Mouse (Mus musculus): ENCODE measurements around the gene Cntn3. TPM values are rescaled to one million over a fixed set of nuclear protein-coding genes. Genes with fewer than 3 reads are reported as not detected.

The Cntn3 gene
- total and polyA plus RNA-seq, 3 experiments, result not detected

- dilution Hi-C loops (cut with MboI; ENCODE audit: extremely low pct_ligation_motif_present, extremely low pct_unique_long_range_greater_than_20kb, low sequenced_read_pairs) (no loop called here), in situ Hi-C loops (cut with MboI; ENCODE audit: low pct_ligation_motif_present, low pct_unique_long_range_greater_than_20kb, low sequenced_read_pairs) (no loop called here)
- DNase-seq (ENCODE audit: extremely low read depth), result no peak
- no peak overlapping the region for H3K27ac ChIP-seq (ENCODE audit: insufficient read depth, low read depth)
- no peak overlapping the region for H3K4me2 ChIP-seq (ENCODE audit: insufficient read depth, low read depth, poor library complexity, severe bottlenecking)
- H3K36me3 ChIP-seq (replicated peaks in 1 of 2; ENCODE audit: control insufficient read depth in 1 of 2, insufficient read depth in 1 of 2, low read length in 1 of 2), result no peaks in the 10 kb centered on the region
- no peak for TF ChIP-seq ETS1 (conservative IDR thresholded peaks at IDR 0.05; ENCODE audit: low read depth, low read length)
- no peak for TF ChIP-seq JUND (conservative IDR thresholded peaks at IDR 0.05; ENCODE audit: low read depth, low read length)
- no peak for TF ChIP-seq TBP (conservative IDR thresholded peaks at IDR 0.05; ENCODE audit: low read depth, low read length)
- TF ChIP-seq EP300 (IDR thresholded peaks at IDR 0.05; ENCODE audit: low read length), result no peak
- no peak for TF ChIP-seq MAZ (IDR thresholded peaks at IDR 0.05; ENCODE audit: low read depth, low read length)
- TF ChIP-seq BHLHE40 (IDR thresholded peaks at IDR 0.05; ENCODE audit: low read depth, low read length), result no peak
- TF ChIP-seq IRF4 (IDR thresholded peaks at IDR 0.05; ENCODE audit: low read depth, low read length), result no peak
- no peak for TF ChIP-seq GABPA (IDR thresholded peaks at IDR 0.05; ENCODE audit: insufficient replicate concordance, low read depth, low read length)
- TF ChIP-seq E2F4 (IDR thresholded peaks at IDR 0.05; ENCODE audit: insufficient replicate concordance, low read depth, low read length), result no peak
- TF ChIP-seq MAX (IDR thresholded peaks at IDR 0.05; ENCODE audit: low read length), result no peak
- no peak for TF ChIP-seq RCOR1 (conservative IDR thresholded peaks at IDR 0.05; ENCODE audit: low read depth, low read length)
- TF ChIP-seq JUN (IDR thresholded peaks at IDR 0.05; ENCODE audit: insufficient read depth, low read depth, low read length), result no peak
- TF ChIP-seq TCF12 (IDR thresholded peaks at IDR 0.05; ENCODE audit: low read depth, low read length), result no peak
- H3K9ac ChIP-seq (ENCODE audit: insufficient read depth, low read depth), result no peak overlapping the region
- no peaks in the 10 kb centered on the region for H3K79me2 ChIP-seq (replicated peaks; ENCODE audit: control insufficient read depth, extremely low read depth, insufficient read depth, poor library complexity, severe bottlenecking)
- H3K27me3 ChIP-seq (replicated peaks), result no peaks in the 10 kb centered on the region
- H3K4me3 ChIP-seq (replicated peaks in 1 of 3; ENCODE audit: low read depth in 2 of 3, low read length in 2 of 3, poor library complexity in 1 of 3), result no peak overlapping the region
- H3K4me1 ChIP-seq (ENCODE audit: control insufficient read depth in 1 of 2, insufficient read depth in 2 of 2), result no peaks in the 10 kb centered on the region
- peaks cover 64% of the 10 kb centered on the region for H3K9me3 ChIP-seq (replicated peaks; ENCODE audit: low read length)
These were observed 5.4 kb downstream of the Cntn3 start for GRCm38 (mm10) chr6:102567496-102567895.

GRCm38 (mm10) chr6:102565228-102565627 lies 7.7 kb downstream of the Cntn3 start:
- TF ChIP-seq POLR2A (IDR thresholded peaks at IDR 0.05; ENCODE audit: low read depth, low read length) (no peak), USF2 (conservative IDR thresholded peaks at IDR 0.05; ENCODE audit: low read depth, low read length) (no peak), JUND (conservative IDR thresholded peaks at IDR 0.05; ENCODE audit: low read depth, low read length) (no peak), EP300 (IDR thresholded peaks at IDR 0.05; ENCODE audit: low read length) (no peak), CHD1 (IDR thresholded peaks at IDR 0.05; ENCODE audit: low read depth, low read length) (no peak), MXI1 (IDR thresholded peaks at IDR 0.05; ENCODE audit: low read depth, low read length) (no peak), BHLHE40 (IDR thresholded peaks at IDR 0.05; ENCODE audit: low read depth, low read length) (no peak), TBP (conservative IDR thresholded peaks at IDR 0.05; ENCODE audit: low read depth, low read length) (no peak), MAZ (IDR thresholded peaks at IDR 0.05; ENCODE audit: low read depth, low read length) (no peak), GABPA (IDR thresholded peaks at IDR 0.05; ENCODE audit: insufficient replicate concordance, low read depth, low read length) (no peak), CHD2 (IDR thresholded peaks at IDR 0.05; ENCODE audit: low read length) (no peak)
- Histone ChIP-seq H3K4me3 (replicated peaks in 1 of 3; ENCODE audit: low read depth in 2 of 3, low read length in 2 of 3, poor library complexity in 1 of 3) (no peak overlapping the region), H3K4me1 (ENCODE audit: control insufficient read depth in 1 of 2, insufficient read depth in 2 of 2) (no peaks in the 10 kb centered on the region), H3K9me3 (replicated peaks; ENCODE audit: low read length) (peaks cover 62% of the 10 kb centered on the region), H3K27ac (ENCODE audit: insufficient read depth, low read depth) (no peak overlapping the region), H3K9ac (ENCODE audit: insufficient read depth, low read depth) (no peak overlapping the region), H3K79me2 (replicated peaks; ENCODE audit: control insufficient read depth, extremely low read depth, insufficient read depth, poor library complexity, severe bottlenecking) (no peaks in the 10 kb centered on the region), H3K27me3 (replicated peaks) (no peaks in the 10 kb centered on the region), H3K4me2 (ENCODE audit: insufficient read depth, low read depth, poor library complexity, severe bottlenecking) (no peak overlapping the region), H3K36me3 (replicated peaks in 1 of 2; ENCODE audit: control insufficient read depth in 1 of 2, insufficient read depth in 1 of 2, low read length in 1 of 2) (no peaks in the 10 kb centered on the region)
- dilution Hi-C loops (cut with MboI; ENCODE audit: extremely low pct_ligation_motif_present, extremely low pct_unique_long_range_greater_than_20kb, low sequenced_read_pairs), result no loop called here
- in situ Hi-C loops (cut with MboI; ENCODE audit: low pct_ligation_motif_present, low pct_unique_long_range_greater_than_20kb, low sequenced_read_pairs), result no loop called here
- no peak for DNase-seq (ENCODE audit: extremely low read depth)

Measured in CH12.LX (cell line).